Mouse (Mus musculus): ENCODE data around the gene Spaca9. TPM values are rescaled to one million over a fixed set of nuclear protein-coding genes. Genes with fewer than 3 reads are reported as not detected.

The Spaca9 gene
- polyA plus RNA-seq, 1 experiment: 5.0 TPM

GRCm38 (mm10) chr2:28650526-28650925, 49.0 kb downstream of the Spaca9 start:
- Histone ChIP-seq H3K27ac (ENCODE audit: insufficient read depth, low read length) (no peak overlapping the region), H3K4me3 (ENCODE audit: extremely low read depth, insufficient read depth, insufficient read length) (no peak overlapping the region), H3K36me3 (ENCODE audit: control insufficient read depth, insufficient read depth, low read length) (peaks cover 2% of the 10 kb centered on the region; the same call in 1 of the 2 replicates), H3K27me3 (ENCODE audit: control insufficient read depth, insufficient read depth, low read length) (no peaks in the 10 kb centered on the region), H3K4me1 (ENCODE audit: control insufficient read depth, insufficient read depth, insufficient read length) (no peaks in the 10 kb centered on the region)
- no peak for DNase-seq (ENCODE audit: low read depth in 1 of 2, low spot score in 2 of 2)
- no peak for TF ChIP-seq CTCF (IDR thresholded peaks at IDR 0.05; ENCODE audit: extremely low read depth, insufficient read depth, insufficient read length, insufficient replicate concordance)
- TF ChIP-seq POLR2A (IDR thresholded peaks at IDR 0.05; ENCODE audit: low read depth, low read length): no peak

- Histone ChIP-seq H3K4me3 (ENCODE audit: extremely low read depth, insufficient read depth, insufficient read length) (no peak overlapping the region), H3K27me3 (ENCODE audit: control insufficient read depth, insufficient read depth, low read length) (no peaks in the 10 kb centered on the region), H3K27ac (ENCODE audit: insufficient read depth, low read length) (no peak overlapping the region), H3K4me1 (ENCODE audit: control insufficient read depth, insufficient read depth, insufficient read length) (peaks cover 4% of the 10 kb centered on the region; the same call in 1 of the 2 replicates), H3K36me3 (ENCODE audit: control insufficient read depth, insufficient read depth, low read length) (no peaks in the 10 kb centered on the region)
- TF ChIP-seq POLR2A (IDR thresholded peaks at IDR 0.05; ENCODE audit: low read depth, low read length): no peak
- no peak for TF ChIP-seq CTCF (IDR thresholded peaks at IDR 0.05; ENCODE audit: extremely low read depth, insufficient read depth, insufficient read length, insufficient replicate concordance)
- no peak for DNase-seq (ENCODE audit: low read depth in 1 of 2, low spot score in 2 of 2)
- 93% methylated on average over 3 of the region's 3 CpGs for WGBS
Observed at GRCm38 (mm10) chr2:28643081-28643480, 56.4 kb downstream of the Spaca9 start.

Other genes with a start within 250 kb of the Spaca9 start
- not detected in 2 replicates for gene 1700007K13Rik, start 233.4 kb downstream of the Spaca9 start, polyA plus RNA-seq (2012; rRNA removed)
- gene Mrps2, start 231.7 kb downstream of the Spaca9 start, polyA plus RNA-seq (2012; rRNA removed): 19.9 and 24.2 TPM in 2 replicates
- gene Gbgt1, start 202.8 kb downstream of the Spaca9 start, polyA plus RNA-seq (2012; rRNA removed): 2.9 and 3.7 TPM in 2 replicates
- 0.46 TPM in 1 of 2 replicates, not detected in the other for gene Gm10134, start 193.6 kb downstream of the Spaca9 start, polyA plus RNA-seq (2012; rRNA removed)
- gene Ralgds, start 186.6 kb downstream of the Spaca9 start, polyA plus RNA-seq (2012; rRNA removed): 36.6 and 43.4 TPM in 2 replicates
- gene Cel, start 136.3 kb downstream of the Spaca9 start, polyA plus RNA-seq (2012; rRNA removed): 1,405 and 1,688 TPM in 2 replicates
- 13.3 and 15.4 TPM in 2 replicates for gene Gtf3c5, start 116.0 kb downstream of the Spaca9 start, polyA plus RNA-seq (2012; rRNA removed)
- 22.1 and 31.1 TPM in 2 replicates for gene Gfi1b, start 77.7 kb downstream of the Spaca9 start, polyA plus RNA-seq (2012; rRNA removed)
- 12.1 and 12.5 TPM in 2 replicates for gene Tsc1, start 58.5 kb downstream of the Spaca9 start, polyA plus RNA-seq (2012; rRNA removed)
- gene Ak8, start 437 bp upstream of the Spaca9 start, polyA plus RNA-seq (2012; rRNA removed): 0.69 and 0.94 TPM in 2 replicates
- gene Gtf3c4, start 140.6 kb upstream of the Spaca9 start, polyA plus RNA-seq (2012; rRNA removed): 6.1 and 6.8 TPM in 2 replicates
- gene Ddx31, start 140.7 kb upstream of the Spaca9 start, polyA plus RNA-seq (2012; rRNA removed): 3.6 and 5.2 TPM in 2 replicates
- gene Barhl1, start 216.9 kb upstream of the Spaca9 start, polyA plus RNA-seq (2012; rRNA removed): 0.04 and 0.07 TPM in 2 replicates

Data from spleen, adult 2 months (tissue).